Mouse (Mus musculus) right cerebral cortex, postnatal 4 days (tissue): ENCODE data around the gene Gm12166.

Experiments
- DNase-seq: peaks from one replicate; pipeline ENCODE4 v3.0.0-alpha.2; 2022

The Gm12166 gene

GRCm38 (mm10) chr11:46052105-46052659 lies at the start of gene Gm12166:
TSS of gene Gm12166 (minus strand) at chr11:46052321.
- peak; percentile 45 for DNase-seq

- DNase-seq: no peak
Observed at GRCm38 (mm10) chr11:46097062-46097461, 44.9 kb upstream of the Gm12166 start.

- no peak for DNase-seq
Observed at GRCm38 (mm10) chr11:46096265-46096649, 44.1 kb upstream of the Gm12166 start.

GRCm38 (mm10) chr11:46095477-46096264 lies 43.5 kb upstream of the Gm12166 start:
- DNase-seq: no peak

GRCm38 (mm10) chr11:46092121-46092520 lies 40.0 kb upstream of the Gm12166 start:
- peak; percentile 23 for DNase-seq

GRCm38 (mm10) chr11:46090951-46091667 lies 39.0 kb upstream of the Gm12166 start:
- DNase-seq: no peak

- no peak for DNase-seq
Observed at GRCm38 (mm10) chr11:46090036-46090725, 38.1 kb upstream of the Gm12166 start.

- DNase-seq: no peak
Observed at GRCm38 (mm10) chr11:46089081-46089713, 37.1 kb upstream of the Gm12166 start.

- no peak for DNase-seq
Observed at GRCm38 (mm10) chr11:46086446-46086845, 34.3 kb upstream of the Gm12166 start.

GRCm38 (mm10) chr11:46085398-46086163 lies 33.5 kb upstream of the Gm12166 start:
- no peak for DNase-seq

- DNase-seq: no peak
Observed at GRCm38 (mm10) chr11:46084568-46084967, 32.4 kb upstream of the Gm12166 start.

GRCm38 (mm10) chr11:46083835-46084444 lies 31.8 kb upstream of the Gm12166 start:
- DNase-seq: no peak

GRCm38 (mm10) chr11:46083405-46083804 lies 31.3 kb upstream of the Gm12166 start:
- DNase-seq: no peak

GRCm38 (mm10) chr11:46081075-46081474 lies 29.0 kb upstream of the Gm12166 start:
- no peak for DNase-seq

GRCm38 (mm10) chr11:46077732-46078375 lies 25.7 kb upstream of the Gm12166 start:
- DNase-seq: no peak

GRCm38 (mm10) chr11:46077304-46077703 lies 25.2 kb upstream of the Gm12166 start:
- DNase-seq: no peak

GRCm38 (mm10) chr11:46076442-46077158 lies 24.5 kb upstream of the Gm12166 start:
- DNase-seq: no peak

GRCm38 (mm10) chr11:46075507-46075906 lies 23.4 kb upstream of the Gm12166 start:
- no peak for DNase-seq

- no peak for DNase-seq
Observed at GRCm38 (mm10) chr11:46073850-46074688, 21.9 kb upstream of the Gm12166 start.
